Mouse (Mus musculus) layer of hippocampus, adult 9-11 months (tissue): ENCODE measurements around the gene Aebp2.
"Not testable (repeated sequence)": the region's sequence is repeated elsewhere in the genome, so short reads cannot be mapped to it uniquely, and the experiment has no call there.

Experiments used
- DNase-seq: peaks from one replicate; pipeline ENCODE4 v3.0.0; 2022

Aebp2 gene

DNA sequence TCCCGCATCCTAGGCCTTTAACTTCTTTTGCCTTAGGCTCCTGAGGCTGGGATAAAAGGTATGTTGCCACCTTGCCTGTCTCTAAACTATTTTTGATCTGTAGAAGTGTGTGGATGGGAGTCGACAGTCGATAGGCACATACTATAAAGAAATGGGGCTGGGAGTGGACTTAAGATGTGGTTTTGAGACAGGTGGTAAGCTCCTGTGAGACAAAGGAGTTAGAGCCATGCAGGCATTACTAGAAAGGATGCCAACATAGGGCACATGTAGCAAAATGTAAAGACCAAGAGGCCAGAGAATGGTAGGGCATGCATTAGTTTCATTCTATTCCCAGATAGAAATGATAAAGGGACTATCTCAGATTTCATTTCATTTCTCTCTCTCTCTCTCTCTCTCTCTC, 34.5 kb downstream of the Aebp2 start:
- DNase-seq = no peak

- DNase-seq = no peak
These were observed 35.6 kb downstream of the Aebp2 start for GRCm38 (mm10) chr6:140657920-140658522.

DNA sequence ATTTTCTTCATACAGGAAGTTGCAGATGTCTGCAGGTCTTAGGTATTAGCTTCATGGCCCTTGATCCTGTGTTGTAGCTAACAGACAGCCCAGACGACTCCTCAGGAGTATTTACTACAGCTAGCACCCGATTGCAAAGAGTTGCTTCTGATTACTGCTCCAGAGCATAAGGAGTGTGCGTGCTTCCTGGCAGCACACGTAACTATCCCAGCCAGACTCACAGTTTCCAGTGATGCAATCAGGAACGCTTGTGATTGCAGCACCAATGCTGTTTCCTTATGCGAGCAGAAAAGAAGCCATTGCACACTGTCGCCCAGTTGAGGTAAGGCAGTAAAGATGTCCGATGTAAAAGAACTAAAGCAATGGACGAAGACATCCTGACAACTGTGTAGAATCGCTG, 38.6 kb downstream of the Aebp2 start:
- no peak for DNase-seq

- no peak for DNase-seq
These were observed 39.3 kb downstream of the Aebp2 start for GRCm38 (mm10) chr6:140661777-140662176.

DNA sequence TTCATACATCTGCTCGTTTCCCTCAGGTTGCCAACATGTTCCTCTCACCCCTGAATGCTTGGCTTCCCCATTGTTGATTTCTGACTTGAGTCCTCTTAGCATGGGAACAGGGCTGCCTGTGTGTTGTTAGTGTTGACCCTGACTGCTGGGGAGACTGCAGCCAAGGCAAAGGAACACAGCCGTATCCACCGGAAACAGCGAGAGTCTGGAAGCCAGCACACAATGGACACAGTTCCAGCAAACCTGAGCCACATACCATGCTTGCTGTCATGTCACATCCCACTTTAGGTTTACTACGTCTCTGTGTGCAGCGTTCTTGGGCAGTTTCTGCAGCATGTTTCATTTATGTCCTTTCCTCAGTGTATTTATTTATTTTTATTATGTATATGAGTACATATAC, 39.8 kb downstream of the Aebp2 start:
- DNase-seq = no peak

DNA sequence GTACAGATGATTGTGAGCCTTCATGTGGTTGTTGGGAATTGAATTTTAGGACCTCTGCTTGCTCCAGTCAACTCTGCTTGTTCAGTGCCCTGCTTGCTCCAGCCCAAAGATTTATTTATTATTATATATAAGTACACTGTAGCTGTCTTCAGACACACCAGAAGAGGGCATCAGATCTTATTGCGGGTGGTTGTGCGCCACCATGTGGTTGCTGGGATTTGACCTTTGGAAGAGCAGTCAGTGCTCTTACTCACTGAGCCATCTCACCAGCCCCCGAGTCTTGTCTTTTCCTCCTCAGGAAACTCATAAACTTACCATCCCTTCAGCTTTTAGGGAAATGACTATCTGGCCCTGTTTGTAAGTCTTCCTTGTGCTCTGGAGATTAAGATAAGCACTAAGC, 40.2 kb downstream of the Aebp2 start:
- DNase-seq = not testable (repeated sequence)

- no peak for DNase-seq
These were observed 42.1 kb downstream of the Aebp2 start for GRCm38 (mm10) chr6:140664611-140665010.

GRCm38 (mm10) chr6:140666486-140667240, 44.2 kb downstream of the Aebp2 start:
- DNase-seq = no peak

GRCm38 (mm10) chr6:140667289-140667906, 44.9 kb downstream of the Aebp2 start:
- DNase-seq = no peak

DNA sequence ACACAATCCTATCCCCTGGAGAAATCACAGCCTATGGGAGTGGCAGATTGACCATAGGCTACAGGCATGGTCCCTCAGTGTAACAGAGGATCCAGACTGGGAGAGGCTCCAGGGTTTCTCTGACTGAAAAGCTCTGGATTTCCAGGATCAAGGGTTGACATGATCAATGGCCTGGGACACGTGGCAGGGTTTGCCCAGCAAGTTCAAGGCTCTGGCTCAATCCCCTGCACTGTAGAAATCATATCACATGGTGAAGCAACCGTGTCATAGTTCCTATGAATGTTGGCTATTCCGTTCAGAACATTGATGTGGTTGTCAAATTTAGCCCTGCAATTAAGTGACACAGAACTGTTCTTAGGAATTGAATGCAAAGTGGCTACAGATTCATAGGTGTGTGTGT, 52.0 kb downstream of the Aebp2 start:
- DNase-seq = no peak

GRCm38 (mm10) chr6:140676094-140676493, 53.6 kb downstream of the Aebp2 start:
- no peak for DNase-seq

DNA sequence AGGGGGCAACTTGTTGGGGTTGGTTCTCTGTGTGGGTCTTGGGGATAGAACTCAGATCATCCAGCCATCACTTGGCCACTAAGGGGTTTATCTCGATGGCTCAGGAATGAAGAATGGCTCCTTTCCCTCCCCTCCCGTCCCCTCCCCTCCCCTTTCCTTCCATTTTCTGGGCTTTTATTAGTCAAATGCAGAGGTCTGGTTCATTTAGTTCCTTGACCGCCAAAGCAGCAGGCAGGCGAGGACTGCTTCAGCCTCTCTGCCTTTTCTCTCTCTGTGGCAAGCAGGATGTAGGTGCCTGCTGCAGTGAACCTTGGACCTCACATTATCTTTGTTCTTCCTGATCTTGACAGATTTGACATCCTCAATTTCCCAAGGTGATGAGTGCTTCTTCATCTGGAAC, 54.6 kb downstream of the Aebp2 start:
- no peak for DNase-seq

- no peak for DNase-seq
These were observed 55.5 kb downstream of the Aebp2 start for GRCm38 (mm10) chr6:140677960-140678359.

- DNase-seq = peak; percentile 40
These were observed 56.3 kb downstream of the Aebp2 start for GRCm38 (mm10) chr6:140678658-140679271.

DNA sequence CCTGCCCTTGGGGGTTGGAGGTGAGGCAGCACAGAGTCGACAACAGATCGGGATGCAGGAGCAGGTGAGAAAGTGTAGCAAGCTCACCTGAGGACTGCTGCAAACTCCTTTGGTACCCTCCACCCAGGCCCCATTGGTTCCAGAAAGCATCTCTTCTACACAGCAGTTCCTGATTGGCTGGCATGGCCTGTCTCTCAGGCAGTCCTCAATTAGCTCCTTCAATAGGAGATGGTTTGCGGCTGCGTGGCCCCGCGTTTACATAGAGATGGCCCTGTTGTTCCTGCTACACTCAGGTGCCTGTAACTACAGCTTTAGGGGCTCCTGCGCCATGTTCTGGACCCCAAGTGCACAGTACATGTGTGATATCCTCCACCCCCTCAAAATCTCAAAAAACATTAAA, 58.2 kb downstream of the Aebp2 start:
- no peak for DNase-seq

GRCm38 (mm10) chr6:140682829-140683228, 60.4 kb downstream of the Aebp2 start:
- no peak for DNase-seq

- no peak for DNase-seq
These were observed 61.9 kb downstream of the Aebp2 start for GRCm38 (mm10) chr6:140684403-140684802.

GRCm38 (mm10) chr6:140689617-140690404, 67.3 kb downstream of the Aebp2 start:
- DNase-seq = no peak

DNA sequence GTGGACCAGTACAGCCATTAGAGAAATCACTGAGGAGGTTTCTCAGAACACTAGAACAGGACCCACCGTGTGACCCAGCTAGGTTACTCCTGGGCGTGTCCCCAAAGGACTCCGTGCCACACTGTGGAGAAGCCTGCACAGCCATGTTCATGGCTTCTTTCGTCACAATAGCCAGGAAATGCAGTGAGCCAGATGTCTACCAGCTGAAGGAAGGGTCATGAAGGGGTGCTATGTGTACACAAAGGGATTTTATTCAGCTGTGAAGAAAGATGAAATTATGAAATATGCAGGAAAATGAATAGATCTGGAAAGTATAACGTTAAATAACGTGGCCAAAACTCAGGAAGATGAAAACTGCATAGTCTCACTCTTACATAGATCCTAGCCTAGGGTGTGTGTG, 69.7 kb downstream of the Aebp2 start:
- DNase-seq = no peak

GRCm38 (mm10) chr6:140696192-140696879, 73.9 kb downstream of the Aebp2 start:
- peak; percentile 33 for DNase-seq

DNA sequence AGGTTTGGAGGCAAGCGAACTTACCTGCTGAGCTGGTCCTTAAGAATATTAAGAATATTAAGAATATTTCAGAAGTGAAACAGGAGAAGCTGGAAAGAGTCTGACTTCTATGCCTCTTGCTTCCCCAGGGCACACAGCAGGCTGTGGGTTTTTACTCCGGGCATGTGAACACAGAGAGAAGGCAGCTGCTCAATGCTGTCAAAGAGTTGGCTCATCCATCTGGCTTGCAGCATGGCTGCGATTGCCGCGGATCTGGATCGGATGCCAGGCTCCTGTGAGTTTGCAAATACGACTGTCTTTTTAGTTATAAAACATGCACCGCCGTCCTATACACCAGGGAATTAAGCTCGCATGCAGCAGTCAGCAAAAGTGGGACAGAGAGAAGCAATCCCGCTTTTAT, 75.5 kb downstream of the Aebp2 start:
- DNase-seq = peak; percentile 88

DNA sequence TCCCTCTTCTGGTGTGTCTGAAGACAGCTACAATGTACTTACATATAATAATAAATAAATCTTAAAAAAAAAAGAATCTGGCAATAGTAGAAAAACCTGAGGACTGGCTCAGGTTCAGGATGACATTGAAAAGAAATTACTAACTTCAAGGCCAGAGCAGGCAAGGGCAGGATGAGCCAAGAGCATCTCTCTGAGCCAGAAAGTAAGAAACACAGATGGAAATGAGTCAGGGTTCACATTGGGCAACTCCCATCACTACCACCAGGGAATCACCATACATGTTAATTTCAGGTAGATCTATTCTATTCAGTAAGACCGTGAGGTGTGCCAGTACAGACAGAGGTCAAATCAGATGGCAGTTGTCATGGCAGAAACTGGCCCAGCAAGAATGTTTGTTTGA, 76.1 kb downstream of the Aebp2 start:
- DNase-seq = no peak
